Mouse (Mus musculus) mature B cell (primary cell): ENCODE results near the gene Lgals3bp.

Experiments used
- in situ Hi-C: fragments of 300-500 bp; cut with MboI; formaldehyde crosslinking; loops from 2 replicates; pipeline ENCODE4 v1.14.3; 2019

Lgals3bp gene

GRCm38 (mm10) chr11:118362971-118363518 lies 38.8 kb downstream of the Lgals3bp start:
- in situ Hi-C loops = no loop called here

DNA sequence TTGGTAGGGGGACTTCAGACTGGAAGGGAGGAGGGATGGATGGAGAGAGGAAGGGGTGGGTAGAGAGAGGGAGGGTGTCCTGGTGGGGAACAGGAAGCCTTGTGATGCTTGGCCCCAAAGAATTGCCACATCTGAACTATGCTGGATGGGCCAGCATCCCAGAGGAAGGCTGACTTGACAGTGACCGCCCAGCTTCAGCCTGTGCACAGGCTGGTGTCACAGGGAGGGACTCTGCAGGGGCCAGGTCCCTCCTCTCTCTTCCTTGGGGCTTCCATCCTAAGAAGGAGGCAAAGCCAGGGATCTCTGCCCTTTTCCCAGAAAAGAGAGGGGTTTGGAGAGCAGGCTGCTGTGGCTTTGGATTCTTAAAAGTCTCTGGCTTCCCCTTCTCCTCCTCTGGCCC lies 39.4 kb downstream of the Lgals3bp start:
- in situ Hi-C loops = no loop called here

DNA sequence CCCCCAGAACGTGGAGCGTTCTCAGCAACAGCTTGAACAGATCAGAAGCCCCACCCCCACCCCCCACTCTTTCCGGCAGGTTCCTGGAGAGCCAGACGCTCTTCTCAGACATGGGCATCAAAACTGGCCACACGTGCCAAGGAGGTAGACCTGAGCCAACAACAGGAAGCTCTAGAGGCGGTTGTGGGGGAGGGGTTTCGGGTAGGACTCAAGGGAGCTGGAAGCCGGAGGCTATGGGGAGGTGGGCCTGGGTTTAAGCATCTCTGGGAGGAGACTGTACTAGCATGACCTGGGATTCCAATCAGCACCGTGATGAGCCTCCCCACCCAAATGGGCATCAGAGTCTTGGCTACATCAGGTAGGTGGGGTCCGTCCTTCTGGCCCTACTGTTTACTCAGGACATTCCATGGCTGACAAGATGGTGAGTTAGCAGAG lies 41.0 kb downstream of the Lgals3bp start:
- in situ Hi-C loops = no loop called here

DNA sequence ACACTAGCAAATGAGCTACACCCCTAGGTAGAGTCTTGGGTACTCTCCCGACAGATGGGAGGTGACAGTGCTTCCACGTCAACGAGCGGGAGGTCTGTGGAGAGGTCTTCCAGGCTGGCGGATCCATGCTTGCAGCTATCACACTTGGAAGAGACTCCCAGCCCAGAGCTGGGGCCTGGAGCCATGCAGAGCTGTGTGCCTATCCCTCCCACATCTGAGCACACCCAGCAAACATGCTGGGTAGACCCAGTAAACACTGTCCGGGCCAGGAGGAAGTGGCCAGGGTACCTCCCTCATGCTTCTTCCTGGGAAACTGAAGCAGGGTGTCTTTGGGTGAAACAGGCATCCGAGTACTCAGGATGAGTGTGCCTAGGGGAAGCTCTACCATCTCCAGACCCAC lies 41.4 kb downstream of the Lgals3bp start:
- in situ Hi-C loops = no loop called here

DNA sequence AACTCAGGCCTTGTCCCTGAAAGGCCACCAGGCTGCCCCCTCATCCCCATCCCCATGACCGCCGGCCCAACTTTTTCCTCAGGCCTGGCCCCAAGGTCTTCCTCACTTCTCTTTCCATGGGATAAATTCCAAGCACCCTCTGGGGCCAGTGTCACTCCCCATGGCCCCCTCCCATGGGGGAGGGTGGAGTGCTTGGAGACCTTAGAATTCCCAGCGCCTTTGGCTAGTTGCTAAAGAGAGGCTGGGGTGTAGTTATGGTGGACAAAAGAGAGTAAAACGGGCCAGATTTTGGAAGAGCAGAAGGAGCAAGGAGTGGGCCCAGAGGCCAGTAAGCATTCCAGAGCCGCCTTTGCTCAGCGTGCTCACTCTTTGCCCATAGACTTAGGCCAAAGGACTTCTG lies 46.3 kb downstream of the Lgals3bp start, which contains the start of gene Timp2:
TSS of gene Timp2 (minus strand) at position 101 of the 400 bp plus-strand sequence.
- in situ Hi-C loops = no loop called here

- in situ Hi-C loops = no loop called here
Measured at GRCm38 (mm10) chr11:118355205-118355604, 46.7 kb downstream of the Lgals3bp start.

DNA sequence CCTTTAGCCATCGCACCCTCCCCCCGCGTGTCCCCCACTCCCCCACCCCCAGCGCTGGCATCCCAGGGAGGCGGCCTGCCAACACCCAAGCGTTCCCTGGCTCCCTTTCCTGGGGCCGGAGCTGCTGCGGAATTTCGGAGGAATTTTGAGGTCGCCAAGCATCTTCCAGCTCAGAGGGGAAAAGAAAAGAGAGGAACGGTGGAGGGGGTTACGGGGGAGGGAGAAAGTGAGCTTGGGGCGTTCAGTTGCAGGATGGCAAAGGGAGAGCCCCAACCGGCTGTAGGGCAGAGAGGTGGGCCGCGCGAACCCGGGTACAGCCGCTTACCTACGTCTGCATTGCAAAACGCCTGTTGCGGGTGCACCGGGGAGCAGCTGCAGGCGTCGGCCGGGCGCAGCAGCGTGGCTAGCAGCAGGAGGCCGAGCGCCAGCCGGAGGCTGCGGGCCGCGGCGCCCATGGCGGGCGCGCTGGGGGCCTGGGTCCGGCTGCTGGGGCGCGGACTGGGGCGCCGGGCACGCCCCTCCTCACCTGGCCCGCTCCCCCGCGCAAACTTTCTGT lies 47.2 kb downstream of the Lgals3bp start:
- in situ Hi-C loops = no loop called here

DNA sequence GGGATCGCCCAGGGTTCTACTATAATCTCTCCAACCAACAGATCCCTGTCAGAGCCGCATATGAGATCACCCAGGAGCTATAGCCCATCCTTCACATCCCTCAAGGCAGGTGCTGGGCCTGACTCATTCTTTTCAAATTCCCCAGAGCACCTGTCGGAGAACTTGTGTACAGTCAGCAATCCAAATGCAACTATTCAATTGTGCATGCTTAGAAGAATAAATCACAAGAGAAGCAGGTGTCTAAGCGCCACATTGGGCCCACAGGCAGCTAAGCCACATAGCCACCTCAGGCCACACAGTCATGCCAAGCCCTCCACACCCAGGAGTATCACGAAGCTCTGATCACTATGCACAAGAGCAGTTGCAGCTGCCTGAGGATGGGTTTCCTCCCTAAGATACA lies 52.4 kb downstream of the Lgals3bp start:
- in situ Hi-C loops = no loop called here

- in situ Hi-C loops = no loop called here
Measured at GRCm38 (mm10) chr11:118348877-118349276, 53.0 kb downstream of the Lgals3bp start.

DNA sequence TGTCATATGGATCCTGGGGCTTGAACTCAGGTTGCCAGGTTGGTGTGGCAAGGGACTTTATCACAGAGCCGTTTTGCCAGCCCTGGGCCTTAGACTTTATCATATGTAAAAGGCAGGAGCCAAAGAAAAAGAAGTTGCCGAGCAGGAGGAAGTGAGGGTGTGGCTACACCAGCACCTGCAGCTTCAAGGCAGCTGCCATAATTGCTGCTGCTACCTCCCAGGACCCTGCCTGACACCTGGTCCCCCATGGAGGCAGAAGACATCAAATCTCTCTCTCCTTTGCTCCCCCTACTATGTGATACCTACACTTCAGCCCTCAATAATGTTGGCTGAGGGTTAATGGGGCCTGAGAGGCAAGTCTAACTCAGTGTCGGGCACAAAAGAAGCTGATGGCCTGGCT lies 53.5 kb downstream of the Lgals3bp start:
- in situ Hi-C loops = no loop called here

- in situ Hi-C loops = no loop called here
Measured at GRCm38 (mm10) chr11:118347911-118348310, 54.0 kb downstream of the Lgals3bp start.

DNA sequence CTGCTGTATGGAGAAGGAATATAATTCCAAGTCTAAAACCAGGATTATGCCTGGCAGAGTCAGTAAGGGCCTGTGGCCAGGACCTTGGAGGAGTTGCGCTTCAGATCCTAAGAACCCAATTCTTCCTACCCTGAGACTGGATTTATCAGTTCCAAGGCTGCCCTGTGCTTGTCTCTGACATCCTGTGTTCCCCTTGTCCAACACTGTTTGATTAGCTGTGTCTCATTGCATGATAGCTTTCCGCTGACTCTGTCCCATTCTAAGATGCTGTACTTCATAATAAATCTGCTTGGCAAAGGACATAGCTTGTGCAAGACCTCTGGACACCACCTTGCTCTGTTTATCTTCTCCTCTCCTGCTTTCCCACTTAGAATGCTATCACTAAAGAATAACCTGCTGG lies 54.5 kb downstream of the Lgals3bp start:
- in situ Hi-C loops = no loop called here

DNA sequence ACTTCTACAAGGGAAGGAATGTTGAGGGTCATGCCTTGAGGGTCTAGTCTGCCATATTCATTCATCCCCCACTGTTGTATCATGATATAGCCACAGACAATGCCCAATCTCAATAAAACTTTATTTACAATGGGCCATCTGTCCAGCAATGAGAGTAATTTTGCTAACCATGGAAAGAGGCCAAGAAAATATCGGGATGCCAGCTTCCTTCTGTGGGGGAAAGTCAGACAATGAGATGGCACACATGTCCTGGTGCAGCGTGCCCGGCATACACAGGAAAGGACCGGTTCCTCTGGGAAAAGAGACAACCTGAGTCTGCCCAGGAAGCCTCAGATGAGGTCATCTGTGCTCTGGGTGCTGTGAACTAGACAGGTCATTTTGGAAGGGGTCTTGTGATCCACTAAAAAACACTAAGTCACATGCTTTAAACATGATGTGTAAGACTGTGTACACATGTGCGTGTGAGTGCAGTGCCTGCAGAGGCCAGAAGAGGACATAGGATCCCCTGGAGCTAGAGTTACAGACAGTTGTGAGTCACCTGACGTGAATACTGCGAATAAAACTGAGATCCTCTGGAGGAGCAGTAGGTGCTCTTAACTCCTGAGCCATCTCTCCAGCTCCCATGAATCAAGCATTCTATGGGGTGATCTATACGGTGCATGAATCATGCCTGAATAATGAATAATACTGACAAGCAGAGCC lies 55.3 kb downstream of the Lgals3bp start:
- in situ Hi-C loops = no loop called here

DNA sequence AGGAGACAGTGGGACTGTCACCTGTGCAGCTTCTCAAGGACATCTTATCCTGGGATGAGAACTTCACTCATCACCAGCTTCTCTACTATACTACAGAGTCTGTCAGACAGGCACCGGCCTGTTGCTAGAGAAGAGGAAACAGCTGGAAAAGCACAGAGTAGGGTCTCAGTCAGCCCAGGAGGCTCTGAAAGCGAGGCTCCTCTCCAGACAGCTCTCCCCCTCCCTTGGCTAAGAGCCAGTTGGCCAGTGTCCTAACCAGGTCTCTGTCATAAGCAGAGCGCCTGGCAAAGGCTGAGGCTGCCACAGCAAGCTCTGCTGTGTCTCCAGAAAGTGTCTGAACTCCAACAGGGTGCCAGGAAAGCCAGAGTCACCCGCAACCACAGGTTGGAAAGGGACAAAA lies 56.2 kb downstream of the Lgals3bp start:
- in situ Hi-C loops = no loop called here

DNA sequence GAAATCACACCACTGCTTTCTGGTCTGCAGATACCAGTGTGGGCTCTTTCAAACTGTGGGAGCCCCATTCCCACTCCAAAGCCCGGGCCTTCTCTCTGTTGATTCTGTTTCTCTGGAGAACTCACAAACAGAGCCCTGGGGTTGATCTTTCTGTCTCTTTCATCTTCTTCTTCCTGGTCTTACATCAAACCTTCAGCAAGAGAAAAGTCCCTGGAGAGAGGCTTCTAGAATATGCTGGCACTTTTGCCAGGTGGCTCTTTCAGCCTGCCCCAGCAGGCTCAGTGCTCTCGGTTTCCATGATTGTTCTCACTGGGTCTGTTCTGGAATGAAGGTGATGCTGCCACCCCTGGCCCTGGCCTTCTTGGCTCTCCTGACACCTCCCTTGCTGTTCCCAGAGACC lies 58.3 kb downstream of the Lgals3bp start:
- in situ Hi-C loops = no loop called here
